In genomic region chr6:5083957-5084356, GRCm38 (mm10) we compare ENCODE assay signal across 23 mouse cellular contexts.
DNase-seq lines count a peak whose midpoint lies in the region; ATAC-seq lines count a peak whose summit lies in the region.
"Had no signal": no experiment of that assay in that cellular context is flagged by ENCODE, and none has a peak within 500 bp of the region (broad histone marks: within the 10 kb centered on the region; RNA-seq: fewer than 3 reads in every experiment).

No protein-coding gene starts in this region.

- H3K4me2 ChIP-seq in hindbrain, embryonic 16.5 days (ENCODE audit: low read length): no peak overlapping the region
- H3K4me2 ChIP-seq in hindbrain, embryonic 14.5 days (replicated peaks): no peak overlapping the region
- H3K4me2 ChIP-seq: embryonic facial prominence, embryonic 13.5 days; midbrain, embryonic 15.5 days had no signal

- no peak overlapping the region for H3K4me3 ChIP-seq in hindbrain, embryonic 16.5 days (ENCODE audit: low read length)
- H3K4me3 ChIP-seq in hindbrain, embryonic 14.5 days (replicated peaks; ENCODE audit: low read length): no peak overlapping the region
- H3K4me3 ChIP-seq: embryonic facial prominence, embryonic 13.5 days; heart, adult 2 months; midbrain, embryonic 15.5 days had no signal

- DNase-seq in embryo, embryonic 11 days: peak; percentile 35
- DNase-seq in embryo, embryonic 9.5 days (ENCODE audit: extremely low spot score): no peak
- no peak for DNase-seq in hindbrain, embryonic 14.5 days (ENCODE audit: low spot score)
- peak; percentile 19 for DNase-seq in kidney, postnatal 14 days
- no peak for DNase-seq in kidney, adult 8-10 months
- DNase-seq in adipocyte (ENCODE audit: low spot score): peak; percentile 24
- no peak for DNase-seq in left cerebral cortex, adult 11 months (ENCODE audit: low spot score)
- DNase-seq: adrenal gland, postnatal 14 days; cerebellum, adult 9-11 months; gastrocnemius, postnatal 10 days; heart, adult 2 months; heart, postnatal 14 days; layer of hippocampus, postnatal 36 days; lung, postnatal 14 days; right cerebral cortex, postnatal 25 days; thymus, postnatal 14 days had no signal

- no peak overlapping the region for H3K27ac ChIP-seq in hindbrain, embryonic 16.5 days (ENCODE audit: low read depth, low read length)
- H3K27ac ChIP-seq in hindbrain, embryonic 14.5 days: no peak overlapping the region
- H3K27ac ChIP-seq: embryonic facial prominence, embryonic 13.5 days; heart, adult 2 months; liver, embryonic 14.5 days; midbrain, embryonic 15.5 days had no signal

- H3K9ac ChIP-seq in hindbrain, embryonic 16.5 days (ENCODE audit: low read depth, low read length): no peak overlapping the region
- no peak overlapping the region for H3K9ac ChIP-seq in hindbrain, embryonic 14.5 days
- H3K9ac ChIP-seq: embryonic facial prominence, embryonic 13.5 days; liver, embryonic 14.5 days; midbrain, embryonic 15.5 days had no signal

- H3K9me3 ChIP-seq in hindbrain, embryonic 16.5 days (ENCODE audit: control insufficient read depth, low read length): no peaks in the 10 kb centered on the region
- no peaks in the 10 kb centered on the region for H3K9me3 ChIP-seq in hindbrain, embryonic 14.5 days (ENCODE audit: control insufficient read depth, low read length)
- H3K9me3 ChIP-seq: embryonic facial prominence, embryonic 13.5 days; midbrain, embryonic 15.5 days had no signal

- no peaks in the 10 kb centered on the region for H3K27me3 ChIP-seq in hindbrain, embryonic 16.5 days (replicated peaks; ENCODE audit: control insufficient read depth, insufficient read depth, low read length)
- no peaks in the 10 kb centered on the region for H3K27me3 ChIP-seq in hindbrain, embryonic 14.5 days (ENCODE audit: control insufficient read depth, insufficient read depth, low read length)
- H3K27me3 ChIP-seq: embryonic facial prominence, embryonic 13.5 days; midbrain, embryonic 15.5 days had no signal

- WGBS in hindbrain, embryonic 16.5 days: 23% methylated on average over 4 of the region's 4 CpGs
- 15% methylated on average over 4 of the region's 4 CpGs for WGBS in hindbrain, embryonic 14.5 days

- H3K36me3 ChIP-seq in hindbrain, embryonic 16.5 days (ENCODE audit: control insufficient read depth, insufficient read depth, low read length): no peaks in the 10 kb centered on the region
- no peaks in the 10 kb centered on the region for H3K36me3 ChIP-seq in hindbrain, embryonic 14.5 days (replicated peaks; ENCODE audit: control insufficient read depth, insufficient read depth)
- H3K36me3 ChIP-seq: embryonic facial prominence, embryonic 13.5 days; midbrain, embryonic 15.5 days had no signal

- no peaks in the 10 kb centered on the region; the same call in 1 of the 2 replicates for H3K4me1 ChIP-seq in hindbrain, embryonic 16.5 days (ENCODE audit: control insufficient read depth, insufficient read depth, low read depth, low read length)
- peaks cover 6% of the 10 kb centered on the region; the same call in 1 of the 2 replicates for H3K4me1 ChIP-seq in hindbrain, embryonic 14.5 days (replicated peaks; ENCODE audit: control insufficient read depth, insufficient read depth, low read length)

- peak; percentile 20; the same call in 1 of the 2 replicates for ATAC-seq in hindbrain, embryonic 16.5 days
- ATAC-seq in hindbrain, embryonic 14.5 days (ENCODE audit: low FRiP score): no peak
- ATAC-seq: activated CD4-positive, CD25-positive, alpha-beta regulatory T cell, adult 4 months; CD4-positive, CD25-positive, alpha-beta regulatory T cell, adult 4 months; forebrain, embryonic 14.5 days; midbrain, embryonic 15.5 days had no signal

Comparison
In these comparisons a context has a peak if more than half of its experiments do, and no peak if none do; other contexts are left out.
1. DNase-seq: peak in embryo, embryonic 11 days (single experiment), kidney, postnatal 14 days (single experiment) and adipocyte (single experiment); none in embryo, embryonic 9.5 days (single experiment), hindbrain, embryonic 14.5 days (single experiment), kidney, adult 8-10 months (0 of 2) and left cerebral cortex, adult 11 months (single experiment).